Mouse (Mus musculus): ENCODE data around the gene Fgd4. TPM values are rescaled to one million over a fixed set of nuclear protein-coding genes. Genes with fewer than 3 reads are reported as not detected.
A peak's percentile ranks its signal among the peaks of the same experiment; 100 is the strongest.
"Not testable (repeated sequence)": the region's sequence is repeated elsewhere in the genome, so short reads cannot be mapped to it uniquely, and the experiment has no call there.

Gene Fgd4
- polyA plus RNA-seq, 1 experiment from 2014 or later, result 7.1 TPM

DNA sequence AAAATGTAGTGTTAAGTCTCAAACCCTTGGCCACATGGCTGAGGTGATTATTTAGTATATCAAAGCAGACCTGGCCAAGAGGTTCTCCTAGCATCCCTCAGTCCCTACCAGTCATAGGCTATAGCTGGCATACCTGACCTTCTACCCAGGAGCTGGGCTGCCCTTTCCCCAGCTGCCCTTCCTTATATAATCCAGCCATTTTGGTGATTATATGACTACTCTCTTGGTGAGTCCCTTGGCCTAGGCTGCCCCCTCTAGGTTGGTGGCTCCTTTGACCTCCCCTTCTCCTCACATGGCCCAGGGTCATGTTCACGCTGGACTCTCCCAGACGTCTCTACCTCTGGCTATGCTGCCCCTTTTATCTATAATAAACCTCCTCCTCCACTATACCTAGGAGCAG lies 65.1 kb downstream of the Fgd4 start:
- H3K4me1 ChIP-seq (ENCODE audit: control insufficient read depth, insufficient read depth, low read length), result no peaks in the 10 kb centered on the region
- ATAC-seq (replicated peaks; ENCODE audit: insufficient number of reproducible peaks, low FRiP score, low TSS enrichment, low read depth) (no peak), DNase-seq (ENCODE audit: low spot score) (no peak)
- no peaks in the 10 kb centered on the region for H3K27me3 ChIP-seq (ENCODE audit: control insufficient read depth, insufficient read depth, low read length)
- H3K9me3 ChIP-seq (replicated peaks; ENCODE audit: control insufficient read depth, low read length), result no peaks in the 10 kb centered on the region
- H3K36me3 ChIP-seq (replicated peaks; ENCODE audit: control insufficient read depth, insufficient read depth, low read depth, low read length), result no peaks in the 10 kb centered on the region
- no peak overlapping the region for H3K4me2 ChIP-seq (ENCODE audit: low read depth, low read length)
- WGBS, result 81% methylated on average over 2 of the region's 2 CpGs
- H3K9ac ChIP-seq (replicated peaks; ENCODE audit: low read length), result no peak overlapping the region
- no peak overlapping the region for H3K27ac ChIP-seq (replicated peaks; ENCODE audit: low read depth, low read length)
- no peak overlapping the region for H3K4me3 ChIP-seq (ENCODE audit: low read depth, low read length)

DNA sequence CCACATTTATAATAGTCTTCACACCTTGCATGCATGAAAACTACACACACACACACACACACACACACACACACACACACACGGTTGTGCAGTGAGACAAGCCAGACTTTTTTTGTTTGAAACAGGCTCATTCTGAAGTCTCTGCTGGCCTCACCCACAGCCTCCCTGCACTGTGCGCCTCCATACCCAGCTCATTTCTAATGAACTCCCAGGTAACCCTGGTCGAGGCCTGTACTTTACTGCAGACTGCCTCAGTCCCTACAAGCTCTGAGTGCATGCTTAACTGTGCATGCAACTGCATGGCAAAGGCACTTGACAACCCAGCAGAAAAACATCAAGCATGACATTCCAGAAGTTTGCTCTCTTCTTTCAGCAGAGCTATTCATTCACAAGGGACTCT lies 72.3 kb downstream of the Fgd4 start:
- H3K27me3 ChIP-seq (ENCODE audit: control insufficient read depth, insufficient read depth, low read length), result no peaks in the 10 kb centered on the region
- no peak for DNase-seq (ENCODE audit: low spot score)
- no peak overlapping the region for H3K4me2 ChIP-seq (ENCODE audit: low read depth, low read length)
- no peak overlapping the region for H3K9ac ChIP-seq (replicated peaks; ENCODE audit: low read length)
- no peak overlapping the region for H3K4me3 ChIP-seq (ENCODE audit: low read depth, low read length)
- H3K36me3 ChIP-seq (replicated peaks; ENCODE audit: control insufficient read depth, insufficient read depth, low read depth, low read length), result no peaks in the 10 kb centered on the region
- H3K9me3 ChIP-seq (replicated peaks; ENCODE audit: control insufficient read depth, low read length), result no peaks in the 10 kb centered on the region
- WGBS, result 71% methylated on average over 3 of the region's 3 CpGs
- H3K27ac ChIP-seq (replicated peaks; ENCODE audit: low read depth, low read length), result no peak overlapping the region
- no peak for ATAC-seq (replicated peaks; ENCODE audit: insufficient number of reproducible peaks, low FRiP score, low TSS enrichment, low read depth)
- H3K4me1 ChIP-seq (ENCODE audit: control insufficient read depth, insufficient read depth, low read length), result no peaks in the 10 kb centered on the region; the same call in 1 of the 2 replicates

DNA sequence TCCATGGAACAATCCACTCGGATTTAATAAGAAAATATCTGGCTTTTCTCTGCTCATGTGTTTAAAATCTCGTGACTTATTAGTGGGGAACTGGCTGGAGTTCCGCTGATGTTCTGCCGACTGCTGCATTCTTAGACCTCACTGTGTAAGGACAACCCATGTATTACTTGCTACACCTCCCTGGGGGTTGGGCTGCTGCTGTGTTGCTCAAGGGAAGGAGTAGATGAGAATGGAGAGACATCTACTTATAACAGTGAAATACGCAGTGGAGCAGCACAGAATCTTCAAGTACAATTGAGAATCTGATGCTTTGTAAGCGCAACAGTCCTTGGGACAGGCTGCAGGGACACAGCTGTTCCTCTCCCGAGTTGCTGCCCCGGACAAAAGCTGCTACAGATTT lies 73.1 kb downstream of the Fgd4 start:
- Histone ChIP-seq H3K4me1 (ENCODE audit: control insufficient read depth, insufficient read depth, low read length) (no peaks in the 10 kb centered on the region; the same call in 1 of the 2 replicates), H3K27ac (replicated peaks; ENCODE audit: low read depth, low read length) (no peak overlapping the region), H3K9me3 (replicated peaks; ENCODE audit: control insufficient read depth, low read length) (no peaks in the 10 kb centered on the region), H3K4me3 (ENCODE audit: low read depth, low read length) (no peak overlapping the region), H3K36me3 (replicated peaks; ENCODE audit: control insufficient read depth, insufficient read depth, low read depth, low read length) (no peaks in the 10 kb centered on the region), H3K27me3 (ENCODE audit: control insufficient read depth, insufficient read depth, low read length) (no peaks in the 10 kb centered on the region), H3K9ac (replicated peaks; ENCODE audit: low read length) (no peak overlapping the region), H3K4me2 (ENCODE audit: low read depth, low read length) (no peak overlapping the region)
- ATAC-seq (replicated peaks; ENCODE audit: insufficient number of reproducible peaks, low FRiP score, low TSS enrichment, low read depth) (no peak), DNase-seq (ENCODE audit: low spot score) (peak; percentile 26)
- WGBS, result 52% methylated on average over 8 of the region's 8 CpGs

DNA sequence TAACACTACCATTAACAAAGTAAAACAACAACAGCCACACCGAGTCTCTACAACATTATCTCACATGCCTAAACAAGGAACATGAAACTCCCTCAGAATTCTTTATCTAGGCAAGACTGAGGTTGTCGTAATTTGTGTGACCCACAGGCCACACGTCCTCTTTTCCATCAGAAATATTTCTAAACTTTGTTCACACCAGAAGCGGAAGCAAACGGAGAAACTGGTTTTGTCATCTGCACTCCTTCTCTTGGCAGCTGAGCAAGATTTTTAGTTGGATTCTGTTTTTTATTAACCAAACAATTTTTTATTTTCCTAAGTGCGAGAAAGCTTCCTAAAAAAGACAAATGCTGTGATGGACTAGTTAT lies 73.6 kb downstream of the Fgd4 start:
- ATAC-seq (replicated peaks; ENCODE audit: insufficient number of reproducible peaks, low FRiP score, low TSS enrichment, low read depth), result no peak
- Histone ChIP-seq H3K9me3 (replicated peaks; ENCODE audit: control insufficient read depth, low read length) (no peaks in the 10 kb centered on the region), H3K4me1 (ENCODE audit: control insufficient read depth, insufficient read depth, low read length) (no peaks in the 10 kb centered on the region; the same call in 1 of the 2 replicates), H3K27me3 (ENCODE audit: control insufficient read depth, insufficient read depth, low read length) (no peaks in the 10 kb centered on the region), H3K4me3 (ENCODE audit: low read depth, low read length) (no peak overlapping the region), H3K9ac (replicated peaks; ENCODE audit: low read length) (no peak overlapping the region), H3K36me3 (replicated peaks; ENCODE audit: control insufficient read depth, insufficient read depth, low read depth, low read length) (no peaks in the 10 kb centered on the region), H3K27ac (replicated peaks; ENCODE audit: low read depth, low read length) (no peak overlapping the region), H3K4me2 (ENCODE audit: low read depth, low read length) (no peak overlapping the region)
- no peak for DNase-seq (ENCODE audit: low spot score)
- 62% methylated on average over 6 of the region's 6 CpGs for WGBS

DNA sequence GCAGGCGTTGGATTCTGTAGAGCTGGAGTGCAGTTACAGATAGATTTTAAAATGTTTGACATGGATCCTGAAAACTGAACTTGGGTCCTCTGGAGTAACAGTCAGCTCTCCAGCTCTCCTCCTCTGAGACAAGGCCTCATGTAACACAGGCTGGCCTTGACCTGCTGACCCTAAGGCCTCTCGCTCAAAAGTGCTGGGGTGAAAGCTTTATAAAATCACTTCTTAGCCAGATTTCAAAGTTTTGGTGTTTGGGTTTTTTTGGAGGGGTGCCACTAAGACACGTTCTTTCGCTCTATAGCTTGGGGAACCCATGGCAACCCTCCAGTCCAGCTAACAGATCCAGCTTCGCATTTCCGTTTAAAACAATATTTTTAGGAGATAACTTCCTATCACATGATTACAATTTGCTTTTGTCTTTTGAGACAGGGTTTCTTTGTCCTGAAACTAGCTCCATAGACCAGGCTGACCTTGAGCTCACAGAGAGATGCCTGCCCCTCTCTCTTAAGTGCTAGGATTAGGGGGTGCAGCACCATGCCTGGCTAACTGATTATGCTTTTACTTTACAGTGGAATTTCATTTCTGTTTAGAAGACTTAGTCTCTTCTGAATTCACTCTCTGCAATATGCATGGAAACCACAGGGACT lies 74.1 kb downstream of the Fgd4 start:
- no peaks in the 10 kb centered on the region; the same call in 1 of the 2 replicates for H3K4me1 ChIP-seq (ENCODE audit: control insufficient read depth, insufficient read depth, low read length)
- no peak overlapping the region for H3K4me2 ChIP-seq (ENCODE audit: low read depth, low read length)
- H3K9me3 ChIP-seq (replicated peaks; ENCODE audit: control insufficient read depth, low read length), result no peaks in the 10 kb centered on the region
- 67% methylated on average over 6 of the region's 6 CpGs for WGBS
- no peak overlapping the region for H3K27ac ChIP-seq (replicated peaks; ENCODE audit: low read depth, low read length)
- 0 out of 2 replicates have a peak, but pooled peaks have one; percentile 29 for ATAC-seq (replicated peaks; ENCODE audit: insufficient number of reproducible peaks, low FRiP score, low TSS enrichment, low read depth)
- no peak overlapping the region for H3K4me3 ChIP-seq (ENCODE audit: low read depth, low read length)
- H3K27me3 ChIP-seq (ENCODE audit: control insufficient read depth, insufficient read depth, low read length), result no peaks in the 10 kb centered on the region
- no peaks in the 10 kb centered on the region for H3K36me3 ChIP-seq (replicated peaks; ENCODE audit: control insufficient read depth, insufficient read depth, low read depth, low read length)
- no peak overlapping the region for H3K9ac ChIP-seq (replicated peaks; ENCODE audit: low read length)
- no peak for DNase-seq (ENCODE audit: low spot score)

DNA sequence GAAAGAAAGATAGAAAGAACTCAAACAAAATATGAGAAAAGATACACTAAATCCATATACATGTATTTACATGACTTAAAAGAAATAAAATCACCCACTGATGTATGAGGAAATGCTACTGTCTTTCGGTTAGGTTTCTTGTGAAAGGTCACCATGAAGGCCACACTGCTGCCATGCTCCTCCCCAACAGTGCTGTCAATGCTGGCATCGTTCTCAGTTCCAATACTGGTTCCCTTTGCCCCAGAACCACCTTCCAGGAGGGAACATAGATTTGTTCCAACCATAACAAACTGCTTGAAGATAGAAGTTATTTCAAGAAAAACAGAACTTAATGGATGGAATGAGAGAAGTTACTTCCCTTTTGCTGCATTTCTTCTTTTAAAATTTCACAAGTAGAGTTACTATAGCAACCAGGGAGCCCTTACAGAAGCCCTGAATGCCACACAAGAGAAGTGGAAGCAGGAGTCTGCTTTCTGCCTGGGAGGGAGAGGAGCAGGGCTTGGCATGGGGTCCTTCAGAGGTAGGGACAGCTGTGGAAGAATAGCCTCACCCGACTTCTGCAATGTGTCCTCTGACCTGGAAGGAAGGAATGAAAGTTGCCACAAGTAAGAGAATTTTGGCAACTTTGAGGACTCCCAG lies 75.0 kb downstream of the Fgd4 start:
- H3K36me3 ChIP-seq (replicated peaks; ENCODE audit: control insufficient read depth, insufficient read depth, low read depth, low read length), result no peaks in the 10 kb centered on the region
- no peak for DNase-seq (ENCODE audit: low spot score)
- no peaks in the 10 kb centered on the region; the same call in 1 of the 2 replicates for H3K4me1 ChIP-seq (ENCODE audit: control insufficient read depth, insufficient read depth, low read length)
- no peak overlapping the region for H3K4me3 ChIP-seq (ENCODE audit: low read depth, low read length)
- H3K9me3 ChIP-seq (replicated peaks; ENCODE audit: control insufficient read depth, low read length), result no peaks in the 10 kb centered on the region
- H3K9ac ChIP-seq (replicated peaks; ENCODE audit: low read length), result no peak overlapping the region
- ATAC-seq (replicated peaks; ENCODE audit: insufficient number of reproducible peaks, low FRiP score, low TSS enrichment, low read depth), result no peak
- H3K4me2 ChIP-seq (ENCODE audit: low read depth, low read length), result no peak overlapping the region
- 67% methylated on average over 3 of the region's 3 CpGs for WGBS
- no peak overlapping the region for H3K27ac ChIP-seq (replicated peaks; ENCODE audit: low read depth, low read length)
- no peaks in the 10 kb centered on the region for H3K27me3 ChIP-seq (ENCODE audit: control insufficient read depth, insufficient read depth, low read length)

DNA sequence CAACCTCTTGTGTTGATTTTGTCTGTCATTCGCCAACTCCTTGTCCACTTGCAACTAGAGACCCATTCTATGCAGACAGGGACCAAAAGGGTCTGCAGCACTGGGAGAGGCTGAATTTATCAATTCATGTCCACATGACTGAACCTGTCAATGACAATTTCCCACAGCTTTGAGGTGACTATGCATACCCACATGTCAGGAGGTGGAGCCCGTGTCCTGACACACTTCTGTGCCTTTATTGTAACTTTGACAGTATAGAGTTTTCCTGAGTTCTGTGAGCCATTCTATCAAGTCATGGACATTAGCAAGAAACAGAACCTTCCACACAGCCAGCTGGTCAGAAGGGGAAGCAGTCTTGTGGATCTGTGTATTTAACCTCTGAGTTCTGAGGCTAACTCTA lies 76.7 kb downstream of the Fgd4 start:
- Histone ChIP-seq H3K4me1 (ENCODE audit: control insufficient read depth, insufficient read depth, low read length) (no peaks in the 10 kb centered on the region; the same call in 1 of the 2 replicates), H3K4me3 (ENCODE audit: low read depth, low read length) (no peak overlapping the region), H3K4me2 (ENCODE audit: low read depth, low read length) (no peak overlapping the region), H3K27ac (replicated peaks; ENCODE audit: low read depth, low read length) (no peak overlapping the region), H3K36me3 (replicated peaks; ENCODE audit: control insufficient read depth, insufficient read depth, low read depth, low read length) (no peaks in the 10 kb centered on the region), H3K27me3 (ENCODE audit: control insufficient read depth, insufficient read depth, low read length) (no peaks in the 10 kb centered on the region), H3K9me3 (replicated peaks; ENCODE audit: control insufficient read depth, low read length) (no peaks in the 10 kb centered on the region), H3K9ac (replicated peaks; ENCODE audit: low read length) (no peak overlapping the region)
- WGBS, result 86% methylated on average over 2 of the region's 2 CpGs
- no peak for ATAC-seq (replicated peaks; ENCODE audit: insufficient number of reproducible peaks, low FRiP score, low TSS enrichment, low read depth)
- no peak for DNase-seq (ENCODE audit: low spot score)

DNA sequence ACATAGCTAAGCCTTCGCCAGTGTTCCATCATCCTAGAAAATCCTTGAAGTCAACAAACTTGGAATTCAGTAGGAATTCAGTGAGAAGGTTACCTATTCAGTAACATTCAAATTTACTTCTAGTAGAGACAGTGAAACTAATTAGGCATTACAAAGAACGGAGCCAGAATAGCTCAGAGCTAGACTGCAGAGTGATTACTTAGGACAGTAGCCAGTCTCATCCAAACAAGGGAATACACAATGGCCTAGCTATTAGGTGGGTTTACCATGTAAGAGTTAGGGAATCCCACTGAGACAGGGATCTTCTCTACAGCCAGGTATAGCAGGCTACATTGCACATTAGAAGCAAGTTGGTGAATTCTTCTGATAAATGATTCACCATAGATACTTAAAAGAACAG lies 77.5 kb downstream of the Fgd4 start:
- not testable (repeated sequence) for H3K9ac ChIP-seq (replicated peaks; ENCODE audit: low read length); ATAC-seq (replicated peaks; ENCODE audit: insufficient number of reproducible peaks, low FRiP score, low TSS enrichment, low read depth); H3K4me3 ChIP-seq (ENCODE audit: low read depth, low read length); H3K4me1 ChIP-seq (ENCODE audit: control insufficient read depth, insufficient read depth, low read length); H3K4me2 ChIP-seq (ENCODE audit: low read depth, low read length); H3K27me3 ChIP-seq (ENCODE audit: control insufficient read depth, insufficient read depth, low read length); H3K36me3 ChIP-seq (replicated peaks; ENCODE audit: control insufficient read depth, insufficient read depth, low read depth, low read length); DNase-seq (ENCODE audit: low spot score); H3K9me3 ChIP-seq (replicated peaks; ENCODE audit: control insufficient read depth, low read length); H3K27ac ChIP-seq (replicated peaks; ENCODE audit: low read depth, low read length)
- WGBS, result 64% methylated on average over 2 of the region's 2 CpGs

All from embryonic facial prominence, embryonic 11.5 days (tissue).